Mouse (Mus musculus) erythroblast, embryonic 14.5 days (primary cell): Measurements from ENCODE around the gene Slamf8.

Experiments used
- GATA1 ChIP-seq: IDR thresholded peaks from 2 replicates; pipeline ENCODE4 v1.6.1; 2012; ENCODE audit warnings: low read length, inconsistent platforms, mixed read lengths
- TAL1 ChIP-seq: IDR thresholded peaks from 3 replicates; pipeline ENCODE4 v1.6.1; 2012; ENCODE audit warnings: low read length, inconsistent platforms, mixed read lengths

DNA sequence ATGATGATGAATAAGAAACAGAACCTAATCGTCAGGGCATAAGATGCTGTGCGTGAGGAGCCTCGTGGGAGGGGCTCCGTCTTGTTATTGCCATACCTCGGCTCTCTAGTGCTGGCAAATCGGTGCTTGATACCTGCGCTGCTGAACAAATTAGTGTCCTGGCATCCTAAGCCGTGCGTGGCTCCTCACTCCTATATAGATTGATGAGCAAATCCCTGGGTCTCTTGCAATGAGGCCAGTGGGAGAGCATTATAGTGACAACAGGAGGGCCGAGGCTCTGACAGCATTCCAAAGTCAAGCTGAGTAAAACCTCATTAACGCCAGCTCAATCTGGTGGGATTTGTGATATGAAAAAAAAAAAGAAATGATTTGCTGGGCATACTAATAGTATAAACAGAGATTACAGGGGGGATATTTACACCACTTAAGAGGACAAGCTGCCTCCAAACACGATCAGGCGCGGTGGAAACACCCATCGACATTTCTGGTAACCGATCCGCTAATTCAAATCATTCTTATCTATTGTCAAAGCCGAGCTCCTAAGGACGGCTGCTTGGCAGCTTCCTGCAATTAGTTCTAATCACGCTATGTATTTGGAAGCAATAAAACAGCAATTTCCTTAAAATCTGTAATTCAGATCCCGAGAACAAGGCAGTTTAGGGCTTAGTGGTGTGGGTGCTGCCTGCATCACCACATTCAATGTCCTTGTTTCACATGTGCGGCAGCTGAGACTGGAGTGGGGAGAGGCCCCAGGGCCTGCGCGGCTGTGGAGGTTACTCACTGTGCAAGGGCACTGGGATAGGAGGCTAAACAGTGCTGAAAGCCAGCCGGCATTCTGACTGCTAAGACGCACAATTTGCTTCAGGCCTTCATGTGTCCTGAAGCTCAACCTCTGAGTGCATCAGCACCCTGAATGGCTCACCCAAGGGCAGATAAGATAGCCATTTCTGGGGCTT, 4.5 kb downstream of the Slamf8 start:
- TF ChIP-seq TAL1: no peak
- no peak for TF ChIP-seq GATA1
